Mouse (Mus musculus): ENCODE measurements around the gene Wt1.

The Wt1 gene

DNA sequence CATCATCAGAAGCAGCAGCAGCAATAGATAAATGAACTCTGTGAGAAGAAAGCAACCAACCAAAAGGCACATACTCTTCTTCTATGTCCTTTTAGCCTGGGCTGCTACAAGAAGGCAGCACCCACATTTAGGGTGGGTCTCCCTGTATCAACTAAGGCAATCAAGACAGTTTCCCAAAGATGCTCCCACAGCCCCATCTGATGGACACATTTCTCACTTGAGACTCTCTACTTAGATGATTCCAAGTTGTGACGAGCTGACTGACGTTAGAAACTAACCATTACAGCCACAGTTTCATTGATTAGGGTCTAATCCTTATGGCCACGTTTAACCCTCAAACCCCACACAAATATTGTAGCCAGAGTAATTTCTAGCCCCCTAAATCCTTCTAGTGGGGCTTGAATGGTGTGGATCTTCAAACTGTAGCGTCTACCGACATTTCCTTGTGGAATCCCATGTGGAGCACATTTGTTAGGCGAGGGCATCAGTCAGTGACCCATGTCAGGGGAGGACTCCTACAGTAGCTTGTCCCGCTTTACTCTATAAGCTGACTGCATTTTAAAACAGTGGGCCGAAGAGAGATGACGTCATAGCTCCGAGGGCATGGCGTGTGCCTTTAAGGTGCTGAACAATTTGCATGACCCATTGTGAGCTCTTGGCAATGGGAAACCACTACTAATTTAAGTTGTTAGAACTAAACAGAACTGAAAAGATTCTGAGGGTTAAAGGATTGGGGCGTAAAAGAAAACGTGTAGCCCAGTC, 59.6 kb downstream of the Wt1 start:
- DNase-seq = no peak

DNA sequence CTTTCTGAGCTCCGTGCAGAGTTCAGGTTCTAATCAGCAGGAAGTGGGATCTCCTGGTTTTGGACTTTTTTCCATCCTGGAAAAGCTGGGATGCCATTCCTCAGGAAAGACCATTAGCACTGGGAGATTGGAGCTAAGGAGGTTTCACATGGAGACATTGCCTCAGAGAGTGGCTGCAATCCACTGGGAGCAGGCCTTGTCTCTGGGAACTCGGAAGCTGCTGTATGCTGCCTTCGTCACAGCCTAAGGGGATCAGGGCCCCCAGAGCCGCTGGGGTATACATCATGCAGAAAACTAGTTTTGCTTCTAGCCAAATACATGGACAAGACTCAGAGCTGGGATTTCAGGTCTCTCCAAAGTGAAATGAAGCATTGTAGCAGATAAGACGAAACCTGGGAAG, 60.3 kb downstream of the Wt1 start:
- no peak for DNase-seq

DNA sequence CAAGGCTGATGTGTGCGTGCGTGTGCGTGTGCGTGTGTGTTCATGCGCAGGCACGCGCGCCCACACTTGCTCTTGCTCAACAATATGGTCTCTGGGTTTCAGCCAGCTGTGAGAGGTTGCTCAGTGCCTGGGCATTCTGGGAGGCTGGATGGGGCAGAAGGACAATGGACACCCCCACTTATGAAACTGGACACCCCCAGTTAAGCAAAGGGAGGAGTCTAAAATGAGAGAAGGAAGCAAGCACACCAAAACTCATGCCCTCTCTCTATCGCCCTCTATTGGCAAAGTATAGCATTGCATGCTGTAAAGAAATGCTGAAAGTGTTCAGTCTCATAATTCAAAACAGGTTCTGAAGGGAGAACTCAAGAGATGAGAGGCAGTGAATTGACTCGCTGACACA, 61.9 kb downstream of the Wt1 start:
- no peak for DNase-seq

DNA sequence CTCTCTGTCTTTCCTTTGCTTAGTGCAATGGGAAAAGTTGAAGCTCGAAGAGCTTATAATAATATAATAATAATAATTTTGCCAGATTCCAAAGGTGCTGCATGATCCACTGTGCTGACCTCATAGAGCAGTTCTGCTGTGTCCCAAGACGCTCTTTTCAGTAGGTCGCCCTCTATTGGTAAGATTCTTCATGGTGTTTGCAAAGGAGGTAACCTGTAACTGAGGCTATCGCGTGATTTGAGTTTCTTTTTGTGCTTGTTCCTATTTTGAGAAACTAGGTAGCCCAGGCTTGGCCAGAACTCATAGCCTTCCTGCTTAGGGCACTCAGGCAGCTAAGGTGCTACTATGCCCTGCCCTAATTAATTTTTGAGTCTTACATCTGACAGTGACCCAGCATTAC, 63.0 kb downstream of the Wt1 start:
- no peak for DNase-seq

DNA sequence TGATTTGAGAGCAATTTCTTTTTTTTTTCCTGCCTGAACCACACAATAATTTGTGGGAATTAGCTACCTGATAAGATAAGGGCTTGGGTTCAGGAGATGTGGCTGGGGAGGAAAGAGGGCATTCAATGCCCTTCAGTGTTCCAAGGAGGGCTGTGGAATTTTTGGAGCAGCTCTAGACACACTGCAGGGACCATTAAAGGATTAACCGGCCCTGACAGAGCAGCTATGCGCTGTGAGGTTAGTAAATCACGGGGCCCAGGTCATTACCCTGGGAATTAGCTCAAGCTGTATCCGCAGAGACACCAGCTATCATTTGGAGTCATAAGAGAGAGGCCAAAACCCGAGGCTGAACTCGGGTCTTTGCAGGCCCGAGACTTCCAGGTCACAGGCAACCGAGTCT, 73.8 kb downstream of the Wt1 start:
- DNase-seq = no peak

DNA sequence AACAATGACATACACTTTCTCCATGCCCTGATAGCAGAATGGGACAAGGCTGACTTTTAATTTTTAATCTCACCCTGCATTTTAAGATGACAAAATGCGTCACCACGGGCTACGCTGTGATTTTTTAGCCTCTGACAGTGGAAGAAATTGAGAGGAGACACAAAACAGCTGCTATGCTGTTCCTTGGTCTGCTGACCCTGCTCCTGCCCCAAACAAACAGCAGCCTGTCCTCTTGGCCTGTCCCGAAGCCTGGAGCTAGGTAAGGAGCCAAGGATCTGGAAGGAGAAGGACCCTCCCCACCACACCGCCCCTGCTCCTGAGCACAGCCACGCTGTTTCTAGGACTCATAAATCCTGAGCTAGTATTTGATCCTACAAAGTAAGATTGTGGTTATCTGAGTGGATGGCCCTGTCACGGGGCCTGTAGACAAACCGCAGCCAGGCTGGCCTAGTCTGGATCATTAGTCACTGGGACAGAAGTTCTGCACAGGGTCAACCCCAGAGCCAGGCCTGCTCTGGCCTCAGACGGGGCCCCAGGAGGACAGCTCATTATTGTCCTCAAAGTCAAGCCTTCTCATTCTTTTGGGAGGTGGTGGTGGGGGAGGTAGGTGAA, 80.3 kb downstream of the Wt1 start:
- DNase-seq = peak; percentile 49

DNA sequence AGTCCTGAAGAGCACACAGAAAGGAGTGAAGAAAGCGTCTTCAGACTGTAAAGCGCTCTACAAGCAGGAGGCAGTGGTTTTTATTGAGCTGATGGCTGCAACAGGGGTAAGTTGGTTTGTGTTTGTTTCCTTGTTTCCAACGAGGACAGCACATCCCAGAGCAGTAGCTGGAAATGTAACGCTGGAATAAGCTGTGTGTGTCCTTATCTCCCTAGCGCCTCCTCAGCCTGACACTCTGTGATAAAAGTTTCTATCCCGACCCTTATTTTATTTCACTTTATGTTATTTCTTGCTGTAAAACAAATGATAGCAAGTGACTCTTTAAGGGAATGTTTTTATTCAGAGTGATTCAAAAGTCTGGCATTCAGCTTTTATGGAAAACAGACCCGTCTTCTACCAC, 86.5 kb downstream of the Wt1 start:
- no peak for DNase-seq

DNA sequence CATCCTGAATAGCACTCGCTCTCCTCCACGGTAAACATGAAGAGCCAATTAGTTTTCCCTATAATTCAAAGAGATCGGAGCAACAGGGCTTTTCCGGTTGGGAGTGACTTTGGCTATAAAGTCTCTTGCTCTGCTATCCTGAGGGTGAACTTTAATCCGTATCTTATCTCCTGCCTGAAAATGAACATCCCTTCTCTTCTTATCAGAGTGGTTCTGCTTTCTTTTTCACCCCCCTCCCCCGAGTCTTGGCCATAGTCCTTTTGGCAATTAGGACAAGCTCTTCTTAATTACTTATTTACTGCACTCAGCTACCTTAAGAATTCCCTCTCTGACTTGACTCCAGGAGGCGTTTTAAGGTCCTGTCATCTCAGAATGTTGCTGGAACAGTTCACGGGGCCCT, 89.6 kb downstream of the Wt1 start:
- DNase-seq = no peak

DNA sequence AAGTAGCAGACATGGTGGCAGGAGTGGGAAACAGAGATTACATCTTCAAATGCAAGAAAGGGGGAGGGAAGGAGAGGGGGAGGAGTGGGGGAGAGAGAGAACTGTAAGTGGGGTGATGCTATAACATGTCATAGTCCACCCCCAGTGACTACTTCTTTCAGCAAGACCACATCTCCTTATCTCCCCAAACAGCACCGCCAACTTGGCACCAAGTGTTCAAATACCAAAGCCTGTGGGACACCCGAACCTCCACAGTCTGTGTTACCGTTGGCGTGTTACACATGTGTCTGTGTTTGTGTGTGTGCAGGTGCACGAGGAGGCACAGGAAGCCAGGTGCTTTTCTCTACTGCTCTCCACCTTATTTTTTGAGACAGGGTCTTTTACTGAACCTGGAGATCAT, 92.9 kb downstream of the Wt1 start:
- no peak for DNase-seq

DNA sequence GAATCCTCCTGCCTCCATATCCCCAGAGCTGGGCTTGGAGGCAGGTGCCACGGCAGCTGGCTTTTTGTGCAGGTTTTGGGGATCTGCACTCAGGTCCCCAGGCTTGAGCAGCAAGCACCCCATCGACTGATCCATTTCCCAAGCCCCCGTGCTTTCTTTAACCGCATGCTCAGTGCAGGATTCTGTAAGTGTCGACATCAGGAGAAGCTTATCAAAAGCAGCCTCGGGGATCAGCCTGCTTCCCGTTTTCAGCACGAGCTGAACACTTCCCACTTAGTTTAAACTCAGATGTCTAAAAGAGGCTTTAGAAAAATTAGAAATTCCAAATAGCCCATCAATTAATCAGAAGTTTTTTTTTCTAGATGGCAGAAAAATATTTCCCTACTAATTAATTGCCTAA, 93.3 kb downstream of the Wt1 start:
- DNase-seq = no peak

DNA sequence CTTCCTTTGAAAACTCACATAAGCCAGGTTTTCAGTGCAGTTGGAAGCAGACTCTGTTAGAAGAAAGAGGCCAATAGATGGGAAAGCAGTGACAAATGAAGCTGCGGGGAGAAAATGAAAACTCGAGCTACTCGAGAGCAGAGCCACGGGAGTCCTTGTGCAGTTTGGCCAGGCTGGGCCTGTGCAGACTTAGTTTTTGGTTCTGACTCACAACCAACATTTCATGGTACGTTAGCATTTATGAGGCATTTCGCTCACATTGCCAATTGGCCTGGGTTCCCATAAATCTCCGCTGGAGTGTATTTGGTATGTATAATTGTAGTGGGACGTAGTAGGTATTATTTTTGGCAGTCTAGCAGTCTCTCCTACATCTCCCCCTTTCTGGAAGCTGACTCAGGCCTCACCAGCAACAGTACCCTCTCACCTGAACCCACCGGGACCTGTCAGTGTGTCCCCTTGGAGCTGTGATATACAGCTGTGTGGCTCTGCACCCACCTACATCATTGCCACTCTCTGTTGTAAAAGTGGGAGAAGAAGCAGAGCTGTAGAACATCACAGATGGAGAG, 94.5 kb downstream of the Wt1 start:
- DNase-seq = no peak

Data from kidney, postnatal 10 days (tissue).